Mouse (Mus musculus) stomach, embryonic 16.5 days (tissue): ENCODE results near the gene Inava. TPM values are rescaled to one million over a fixed set of nuclear protein-coding genes. Genes with fewer than 3 reads are reported as not detected.
A peak's percentile ranks its signal among the peaks of the same experiment; 100 is the strongest.

Source experiments
- ATAC-seq: fragments of 200-750 bp; cut with Nextera tagmentation; 2 replicates; pipeline ENCODE4 v1.8.0; 2017; ENCODE audit warnings: moderate number of reproducible peaks, moderate TSS enrichment; ENCODE audit not compliant: insufficient read depth, low FRiP score
- H3K27ac ChIP-seq: fragments of 300-500 bp; sonication (generic); 2 replicates; pipeline ENCODE4 v1.5.1; 2014; ENCODE audit warnings: low read length
- H3K27me3 ChIP-seq: fragments of 300-500 bp; sonication (generic); 2 replicates; pipeline ENCODE4 v1.6.1; 2014; ENCODE audit warnings: low read length, control low read depth, mixed read lengths; ENCODE audit not compliant: control insufficient read depth, insufficient read depth
- H3K36me3 ChIP-seq: fragments of 300-500 bp; sonication (generic); 2 replicates; pipeline ENCODE4 v1.6.1; 2014; ENCODE audit warnings: low read length; ENCODE audit not compliant: control insufficient read depth, insufficient read depth
- H3K4me1 ChIP-seq: fragments of 300-500 bp; sonication (generic); 2 replicates; pipeline ENCODE4 v1.6.1; 2014; ENCODE audit warnings: low read length, control low read depth, mixed read lengths; ENCODE audit not compliant: control insufficient read depth, insufficient read depth
- H3K4me2 ChIP-seq: fragments of 300-500 bp; sonication (generic); 2 replicates; pipeline ENCODE4 v1.6.1; 2014; ENCODE audit warnings: low read depth, low read length, mixed read lengths
- H3K4me3 ChIP-seq: fragments of 300-500 bp; sonication (generic); replicated peaks from 2 replicates; pipeline ENCODE4 v1.5.1; 2014; ENCODE audit warnings: mild to moderate bottlenecking, low read length
- H3K9ac ChIP-seq: fragments of 300-500 bp; sonication (generic); 2 replicates; pipeline ENCODE4 v1.6.1; 2014; ENCODE audit warnings: low read length
- H3K9me3 ChIP-seq: fragments of 300-500 bp; sonication (generic); replicated peaks from 2 replicates; pipeline ENCODE4 v1.6.1; 2016; ENCODE audit warnings: low read length, control low read depth; ENCODE audit not compliant: control insufficient read depth
- WGBS: fragments of 180-500 bp; shearing (Covaris S2); extraction: QIAGEN DNeasy Blood & Tissue Kit; methylation state at CpG from one replicate; pipeline ENCODE4 v1.1.7; 2014; 5-methylcytosine and 5-hydroxymethylcytosine counted together
- polyA plus RNA-seq: library from polyadenylated mRNA; unstranded; fragments of >200 nt; fragmentation: Nextera tagmentation; extraction: Ambion mirVana; gene quantifications from 2 replicates; pipeline ENCODE4 v1.2.1, GENCODE M21; 2015

Inava gene
- polyA plus RNA-seq, 1 experiment from 2014 or later, result 39.8 TPM

GRCm38 (mm10) chr1:136234595-136235092 is 580 bp upstream of the Inava start:
- Histone ChIP-seq H3K27ac (no peak overlapping the region), H3K36me3 (no peaks in the 10 kb centered on the region), H3K9ac (peak overlapping the region; percentile 75), H3K4me2 (peak overlapping the region; percentile 70), H3K4me1 (peaks cover 18% of the 10 kb centered on the region; the same call in 1 of the 2 replicates), H3K9me3 (no peaks in the 10 kb centered on the region), H3K4me3 (peak overlapping the region; percentile 59), H3K27me3 (no peaks in the 10 kb centered on the region)
- ATAC-seq, result no peak
- whole genome bisulfite sequencing, result 6% methylated on average over 9 of the region's 9 CpGs

GRCm38 (mm10) chr1:136232986-136233790 is 876 bp downstream of the Inava start:
- H3K4me1 ChIP-seq, result peaks cover 22% of the 10 kb centered on the region
- H3K4me2 ChIP-seq, result peak overlapping the region; percentile 70
- 3% methylated on average over 23 of the region's 23 CpGs for WGBS

GRCm38 (mm10) chr1:136232285-136232926 is 1.7 kb downstream of the Inava start:
- peak overlapping the region; percentile 70 for H3K4me2 ChIP-seq
- peaks cover 30% of the 10 kb centered on the region for H3K4me1 ChIP-seq
- 7% methylated on average over 9 of the region's 9 CpGs for WGBS
- no peaks in the 10 kb centered on the region for H3K9me3 ChIP-seq
- H3K4me3 ChIP-seq, result peak overlapping the region; percentile 59
- H3K36me3 ChIP-seq, result no peaks in the 10 kb centered on the region
- no peak for ATAC-seq
- peak overlapping the region; percentile 75 for H3K9ac ChIP-seq
- H3K27me3 ChIP-seq, result no peaks in the 10 kb centered on the region
- H3K27ac ChIP-seq, result peak overlapping the region; percentile 88

More at GRCm38 (mm10) chr1:136232986-136233790, 876 bp downstream of the Inava start:
- no peak for ATAC-seq
- Histone ChIP-seq H3K27me3 (no peaks in the 10 kb centered on the region), H3K27ac (peak overlapping the region; percentile 88), H3K4me3 (peak overlapping the region; percentile 59), H3K36me3 (no peaks in the 10 kb centered on the region), H3K9me3 (no peaks in the 10 kb centered on the region), H3K9ac (peak overlapping the region; percentile 75)

- H3K9ac ChIP-seq, result peak overlapping the region; percentile 64
- H3K4me2 ChIP-seq, result peak overlapping the region; percentile 70
- peak; percentile 76 for ATAC-seq
- no peaks in the 10 kb centered on the region for H3K9me3 ChIP-seq
- peak overlapping the region; percentile 59 for H3K4me3 ChIP-seq
- WGBS, result 10% methylated on average over 6 of the region's 6 CpGs
- H3K4me1 ChIP-seq, result peaks cover 38% of the 10 kb centered on the region
- H3K27me3 ChIP-seq, result no peaks in the 10 kb centered on the region
- peak overlapping the region; percentile 88 for H3K27ac ChIP-seq
- H3K36me3 ChIP-seq, result no peaks in the 10 kb centered on the region
These were observed 2.5 kb downstream of the Inava start for GRCm38 (mm10) chr1:136231596-136231995.

GRCm38 (mm10) chr1:136230201-136230600 is 3.9 kb downstream of the Inava start:
- WGBS, result 44% methylated on average over 11 of the region's 11 CpGs
- Histone ChIP-seq H3K27ac (peak overlapping the region; percentile 88), H3K9ac (peak overlapping the region; percentile 64), H3K4me2 (peak overlapping the region; percentile 70), H3K36me3 (no peaks in the 10 kb centered on the region), H3K27me3 (no peaks in the 10 kb centered on the region), H3K9me3 (no peaks in the 10 kb centered on the region), H3K4me3 (peak overlapping the region; percentile 59), H3K4me1 (peaks cover 40% of the 10 kb centered on the region)
- peak; percentile 54; the same call in 1 of the 2 replicates for ATAC-seq

GRCm38 (mm10) chr1:136229040-136229373 is 5.1 kb downstream of the Inava start:
- no peaks in the 10 kb centered on the region for H3K36me3 ChIP-seq
- H3K27ac ChIP-seq, result peak overlapping the region; percentile 88
- peaks cover 49% of the 10 kb centered on the region for H3K4me1 ChIP-seq
- peak overlapping the region; percentile 64 for H3K9ac ChIP-seq
- WGBS, result 35% methylated on average over 6 of the region's 6 CpGs
- no peaks in the 10 kb centered on the region for H3K9me3 ChIP-seq
- ATAC-seq, result peak; percentile 45
- peak overlapping the region; percentile 59 for H3K4me3 ChIP-seq
- H3K4me2 ChIP-seq, result peak overlapping the region; percentile 70
- H3K27me3 ChIP-seq, result no peaks in the 10 kb centered on the region

GRCm38 (mm10) chr1:136228328-136229039 is 5.6 kb downstream of the Inava start:
- H3K9ac ChIP-seq, result peak overlapping the region; percentile 64
- peak; percentile 35 for ATAC-seq
- no peaks in the 10 kb centered on the region for H3K9me3 ChIP-seq
- H3K27ac ChIP-seq, result peak overlapping the region; percentile 88
- H3K27me3 ChIP-seq, result no peaks in the 10 kb centered on the region
- peak overlapping the region; percentile 59 for H3K4me3 ChIP-seq
- peak overlapping the region; percentile 70 for H3K4me2 ChIP-seq
- H3K36me3 ChIP-seq, result no peaks in the 10 kb centered on the region
- WGBS, result 19% methylated on average over 13 of the region's 13 CpGs
- peaks cover 52% of the 10 kb centered on the region for H3K4me1 ChIP-seq

GRCm38 (mm10) chr1:136227870-136228269 is 6.2 kb downstream of the Inava start:
- Histone ChIP-seq H3K4me3 (peak overlapping the region; percentile 59), H3K27me3 (no peaks in the 10 kb centered on the region), H3K4me1 (peaks cover 46% of the 10 kb centered on the region), H3K9ac (peak overlapping the region; percentile 64), H3K4me2 (peak overlapping the region; percentile 70), H3K27ac (peak overlapping the region; percentile 88; the same call in 1 of the 2 replicates), H3K36me3 (no peaks in the 10 kb centered on the region), H3K9me3 (no peaks in the 10 kb centered on the region)
- ATAC-seq, result no peak
- WGBS, result 37% methylated on average over 4 of the region's 4 CpGs
